Mouse (Mus musculus): ENCODE measurements around the gene Siah1a. TPM values are rescaled to one million over a fixed set of nuclear protein-coding genes. Genes with fewer than 3 reads are reported as not detected.
A peak's percentile ranks its signal among the peaks of the same experiment; 100 is the strongest.

Gene Siah1a
- polyA plus RNA-seq, 1 experiment from 2014 or later: 67.9 TPM

DNA sequence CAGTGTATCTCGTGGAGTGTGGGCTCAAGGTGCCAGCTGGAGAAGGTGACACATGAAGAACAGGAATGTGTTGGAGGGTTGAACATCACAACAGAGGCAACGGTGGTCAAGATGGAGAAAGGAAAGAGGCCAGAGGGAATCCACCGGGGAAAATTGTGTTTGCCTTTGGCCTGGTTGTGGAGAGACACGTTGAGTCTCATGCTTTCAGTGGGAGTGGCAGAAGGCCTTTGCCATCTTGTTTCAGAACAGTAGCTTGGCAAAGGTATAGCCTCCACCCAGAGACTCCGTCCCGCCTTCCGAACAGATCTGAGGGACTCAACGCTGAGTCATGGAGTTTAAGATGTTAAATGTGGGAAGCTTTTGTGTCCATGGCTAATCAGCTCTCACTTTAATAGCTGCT is 19.9 kb upstream of the Siah1a start:
- Histone ChIP-seq H3K9me3 (replicated peaks) (no peaks in the 10 kb centered on the region), H3K27me3 (replicated peaks) (no peaks in the 10 kb centered on the region), H3K4me2 (no peak overlapping the region), H3K27ac (replicated peaks) (no peak overlapping the region), H3K36me3 (no peaks in the 10 kb centered on the region), H3K4me3 (replicated peaks) (no peak overlapping the region), H3K9ac (replicated peaks) (no peak overlapping the region), H3K4me1 (0 out of 2 replicates have a peak, but pooled peaks cover 3% of the 10 kb centered on the region)
- no peak for ATAC-seq (ENCODE audit: low FRiP score)
- 94% methylated on average over 8 of the region's 8 CpGs for WGBS

DNA sequence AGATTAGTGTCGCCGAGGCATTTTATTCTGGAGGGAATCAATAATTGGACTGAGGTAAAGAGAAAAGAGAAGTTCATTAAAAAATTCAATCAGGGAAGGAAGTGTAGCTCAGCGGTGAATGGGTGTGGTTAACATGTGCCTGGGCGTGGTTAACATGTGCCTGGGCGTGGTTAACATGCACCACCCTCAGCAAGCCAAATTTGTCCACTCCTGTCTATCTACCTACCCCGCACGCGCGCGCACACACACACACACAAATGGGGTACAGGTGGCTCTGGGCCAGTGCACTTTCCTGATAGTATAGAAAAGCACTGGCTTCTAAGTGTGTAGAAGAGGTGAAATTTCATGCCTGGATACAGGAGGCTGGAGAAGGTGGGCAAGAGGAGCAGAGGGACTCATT is 19.4 kb upstream of the Siah1a start:
- Histone ChIP-seq H3K9me3 (replicated peaks) (no peaks in the 10 kb centered on the region), H3K27ac (replicated peaks) (no peak overlapping the region), H3K9ac (replicated peaks) (no peak overlapping the region), H3K4me1 (0 out of 2 replicates have a peak, but pooled peaks cover 3% of the 10 kb centered on the region), H3K4me2 (no peak overlapping the region), H3K27me3 (replicated peaks) (no peaks in the 10 kb centered on the region), H3K36me3 (no peaks in the 10 kb centered on the region), H3K4me3 (replicated peaks) (no peak overlapping the region)
- no peak for ATAC-seq (ENCODE audit: low FRiP score)
- 92% methylated on average over 10 of the region's 10 CpGs for WGBS

DNA sequence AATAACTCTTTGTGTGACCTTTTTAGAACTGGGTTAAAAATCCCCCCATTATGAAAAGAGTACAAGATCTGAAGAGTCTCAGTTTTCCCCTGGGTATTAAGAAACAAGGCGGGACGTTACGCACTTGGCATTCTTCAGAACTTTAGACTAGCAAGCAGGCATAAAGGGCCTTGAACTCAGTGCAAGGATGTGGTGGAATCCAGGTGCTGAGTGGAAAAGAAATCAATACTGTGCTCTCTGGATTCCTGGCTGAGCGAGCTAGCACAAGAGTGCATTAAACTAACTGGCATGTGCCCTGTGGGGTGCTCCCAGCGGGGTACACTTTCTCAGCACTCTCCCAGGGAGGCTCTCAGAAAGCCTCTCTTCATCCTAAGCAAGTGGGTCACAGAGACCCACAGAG is 17.1 kb upstream of the Siah1a start:
- no peaks in the 10 kb centered on the region for H3K36me3 ChIP-seq

GRCm38 (mm10) chr8:86760746-86761145 is 15.0 kb upstream of the Siah1a start:
- H3K4me3 ChIP-seq (replicated peaks): no peak overlapping the region
- H3K27ac ChIP-seq (replicated peaks): no peak overlapping the region
- WGBS: 85% methylated on average over 6 of the region's 6 CpGs
- no peaks in the 10 kb centered on the region for H3K36me3 ChIP-seq
- no peak overlapping the region for H3K9ac ChIP-seq (replicated peaks)
- peaks cover 6% of the 10 kb centered on the region for H3K4me1 ChIP-seq
- H3K27me3 ChIP-seq (replicated peaks): no peaks in the 10 kb centered on the region
- H3K9me3 ChIP-seq (replicated peaks): no peaks in the 10 kb centered on the region
- no peak overlapping the region for H3K4me2 ChIP-seq
- no peak for ATAC-seq (ENCODE audit: low FRiP score)

More for the DNA sequence above, 17.1 kb upstream of the Siah1a start:
- WGBS: 71% methylated on average over 5 of the region's 5 CpGs
- no peak overlapping the region for H3K4me2 ChIP-seq
- no peak overlapping the region for H3K9ac ChIP-seq (replicated peaks)
- H3K27me3 ChIP-seq (replicated peaks): no peaks in the 10 kb centered on the region
- no peak for ATAC-seq (ENCODE audit: low FRiP score)
- no peaks in the 10 kb centered on the region for H3K9me3 ChIP-seq (replicated peaks)
- no peak overlapping the region for H3K4me3 ChIP-seq (replicated peaks)
- 0 out of 2 replicates have a peak, but pooled peaks cover 3% of the 10 kb centered on the region for H3K4me1 ChIP-seq
- no peak overlapping the region for H3K27ac ChIP-seq (replicated peaks)

DNA sequence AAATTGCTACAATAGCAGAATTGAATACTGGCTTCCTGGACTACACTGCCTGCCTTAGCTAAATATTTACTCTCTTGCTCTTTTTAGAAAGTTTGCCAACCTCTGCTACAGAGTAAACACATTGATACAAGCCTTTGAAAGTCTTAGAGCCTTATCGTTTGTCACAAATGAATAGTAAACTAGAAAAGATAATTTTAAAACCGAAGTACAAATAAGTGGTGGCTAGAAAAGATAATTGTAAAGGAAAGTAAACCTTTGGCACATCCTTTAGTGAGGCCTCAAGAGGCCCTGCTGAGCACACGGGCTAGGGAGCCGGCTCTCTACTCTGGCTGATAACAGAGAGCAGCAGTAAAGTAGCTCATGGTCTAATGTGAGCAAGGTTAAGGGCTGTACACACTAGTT is 13.4 kb upstream of the Siah1a start:
- H3K9me3 ChIP-seq (replicated peaks): no peaks in the 10 kb centered on the region
- no peak overlapping the region for H3K4me2 ChIP-seq
- no peak overlapping the region for H3K9ac ChIP-seq (replicated peaks)
- WGBS: 51% methylated on average over 4 of the region's 4 CpGs
- H3K27me3 ChIP-seq (replicated peaks): no peaks in the 10 kb centered on the region
- H3K36me3 ChIP-seq: no peaks in the 10 kb centered on the region
- no peak for ATAC-seq (ENCODE audit: low FRiP score)
- peaks cover 6% of the 10 kb centered on the region for H3K4me1 ChIP-seq
- no peak overlapping the region for H3K27ac ChIP-seq (replicated peaks)
- H3K4me3 ChIP-seq (replicated peaks): no peak overlapping the region

DNA sequence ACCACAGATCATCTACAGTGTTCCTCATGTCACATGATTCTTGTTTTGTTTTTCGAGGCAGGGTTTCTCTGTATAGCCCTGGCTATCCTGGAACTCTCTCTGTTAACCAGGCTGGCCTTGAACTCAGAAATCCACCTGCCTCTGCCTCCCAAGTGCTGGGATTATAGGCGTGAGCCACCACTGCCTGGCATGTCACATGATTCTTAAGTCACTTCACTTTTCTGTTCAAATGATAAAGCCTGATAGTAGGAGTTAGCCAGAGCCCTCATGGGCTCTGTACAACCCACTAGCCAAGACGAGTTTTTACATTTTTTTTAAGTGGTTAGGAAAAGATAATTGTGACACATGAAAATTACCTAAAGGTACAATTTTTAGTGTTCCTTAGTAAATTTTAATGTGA is 12.9 kb upstream of the Siah1a start:
- H3K4me2 ChIP-seq: no peak overlapping the region
- H3K9ac ChIP-seq (replicated peaks): no peak overlapping the region
- H3K36me3 ChIP-seq: no peaks in the 10 kb centered on the region
- H3K27me3 ChIP-seq (replicated peaks): no peaks in the 10 kb centered on the region
- H3K27ac ChIP-seq (replicated peaks): no peak overlapping the region
- H3K4me3 ChIP-seq (replicated peaks): no peak overlapping the region
- ATAC-seq (ENCODE audit: low FRiP score): no peak
- no peaks in the 10 kb centered on the region for H3K9me3 ChIP-seq (replicated peaks)
- peaks cover 6% of the 10 kb centered on the region for H3K4me1 ChIP-seq
- 87% methylated on average over 3 of the region's 3 CpGs for whole genome bisulfite sequencing

GRCm38 (mm10) chr8:86756948-86757733 is 11.4 kb upstream of the Siah1a start:
- no peak for ATAC-seq (ENCODE audit: low FRiP score)
- H3K4me1 ChIP-seq: peaks cover 6% of the 10 kb centered on the region
- no peaks in the 10 kb centered on the region for H3K27me3 ChIP-seq (replicated peaks)
- no peak overlapping the region for H3K27ac ChIP-seq (replicated peaks)
- peak overlapping the region; percentile 19; the same call in 1 of the 2 replicates for H3K4me3 ChIP-seq (replicated peaks)
- H3K9me3 ChIP-seq (replicated peaks): no peaks in the 10 kb centered on the region
- 0 out of 2 replicates have a peak overlapping the region, but pooled peaks have one; percentile 20 for H3K9ac ChIP-seq (replicated peaks)
- no peaks in the 10 kb centered on the region for H3K36me3 ChIP-seq
- 11% methylated on average over 23 of the region's 23 CpGs for whole genome bisulfite sequencing
- H3K4me2 ChIP-seq: peak overlapping the region; percentile 51

- Histone ChIP-seq H3K9me3 (replicated peaks) (no peaks in the 10 kb centered on the region), H3K4me3 (replicated peaks) (no peak overlapping the region), H3K36me3 (no peaks in the 10 kb centered on the region), H3K9ac (replicated peaks) (no peak overlapping the region), H3K4me2 (no peak overlapping the region), H3K27ac (replicated peaks) (no peak overlapping the region), H3K27me3 (replicated peaks) (no peaks in the 10 kb centered on the region), H3K4me1 (peaks cover 8% of the 10 kb centered on the region)
- 56% methylated on average over 2 of the region's 2 CpGs for WGBS
- no peak for ATAC-seq (ENCODE audit: low FRiP score)
These were observed 4.1 kb upstream of the Siah1a start for GRCm38 (mm10) chr8:86749842-86750241.

GRCm38 (mm10) chr8:86746511-86746910 is 777 bp upstream of the Siah1a start:
- no peaks in the 10 kb centered on the region for H3K9me3 ChIP-seq (replicated peaks)
- 3% methylated on average over 11 of the region's 11 CpGs for WGBS
- no peaks in the 10 kb centered on the region for H3K36me3 ChIP-seq
- H3K27ac ChIP-seq (replicated peaks): peak overlapping the region; percentile 96
- H3K4me1 ChIP-seq: peaks cover 37% of the 10 kb centered on the region
- H3K27me3 ChIP-seq (replicated peaks): no peaks in the 10 kb centered on the region
- peak; percentile 22; the same call in 1 of the 2 replicates for ATAC-seq (ENCODE audit: low FRiP score)
- H3K4me2 ChIP-seq: peak overlapping the region; percentile 70
- peak overlapping the region; percentile 59 for H3K4me3 ChIP-seq (replicated peaks)
- H3K9ac ChIP-seq (replicated peaks): peak overlapping the region; percentile 97

DNA sequence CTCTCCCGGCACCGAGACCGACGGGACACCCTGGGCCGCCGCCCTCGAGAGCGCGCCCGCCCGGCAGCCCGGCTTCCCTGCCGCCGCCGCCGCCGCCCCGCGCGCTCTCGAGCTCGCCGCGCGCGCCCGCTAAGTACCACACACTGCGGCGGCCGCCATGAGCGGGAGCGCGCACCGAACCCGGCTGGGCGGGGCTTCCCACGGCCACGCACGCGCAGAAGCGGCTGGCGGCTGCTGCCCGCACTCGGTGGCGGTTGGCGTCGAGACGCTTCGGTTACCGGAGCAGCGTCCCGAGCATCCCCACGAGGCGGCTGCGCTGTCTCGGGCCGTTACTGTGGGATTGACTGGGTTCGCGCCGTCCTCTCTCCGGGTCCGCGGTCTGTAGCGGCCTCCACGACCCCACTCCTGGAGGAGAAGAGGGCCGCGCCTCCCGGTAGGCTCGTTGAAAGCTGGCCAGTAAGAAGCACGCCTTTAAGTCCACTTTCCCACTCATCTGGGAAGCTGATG is 254 bp upstream of the Siah1a start:
- Histone ChIP-seq H3K4me2 (peak overlapping the region; percentile 70), H3K36me3 (no peaks in the 10 kb centered on the region), H3K27ac (replicated peaks) (peak overlapping the region; percentile 96), H3K4me3 (replicated peaks) (peak overlapping the region; percentile 59), H3K27me3 (replicated peaks) (no peaks in the 10 kb centered on the region), H3K9ac (replicated peaks) (peak overlapping the region; percentile 97), H3K4me1 (peaks cover 40% of the 10 kb centered on the region), H3K9me3 (replicated peaks) (no peaks in the 10 kb centered on the region)
- peak; percentile 90 for ATAC-seq (ENCODE audit: low FRiP score)
- WGBS: under 1% methylated on average over 51 of the region's 70 CpGs

GRCm38 (mm10) chr8:86744313-86745220 is 1.2 kb downstream of the Siah1a start:
- Histone ChIP-seq H3K9me3 (replicated peaks) (no peaks in the 10 kb centered on the region), H3K9ac (replicated peaks) (peak overlapping the region; percentile 97), H3K27ac (replicated peaks) (peak overlapping the region; percentile 96), H3K4me1 (peaks cover 40% of the 10 kb centered on the region), H3K36me3 (no peaks in the 10 kb centered on the region), H3K27me3 (replicated peaks) (no peaks in the 10 kb centered on the region), H3K4me2 (peak overlapping the region; percentile 69), H3K4me3 (replicated peaks) (peak overlapping the region; percentile 59)
- WGBS: 5% methylated on average over 18 of the region's 18 CpGs
- ATAC-seq (ENCODE audit: low FRiP score): no peak
